Mouse (Mus musculus): ENCODE measurements at regions not wholly inside any gene's neighbourhood (a gene's known extent, or its start where the extent isn't known, plus 50 kb on each side); places are given as distances from the start of the nearest gene placed in this dataset.

- Histone ChIP-seq H3K4me1 (ENCODE audit: insufficient read depth) (no peaks in the 10 kb centered on the region), H3K4me3 (ENCODE audit: low read depth, low read length) (no peak overlapping the region), H3K9me3 (ENCODE audit: low read length) (no peaks in the 10 kb centered on the region), H3K27ac (ENCODE audit: low read depth, low read length) (no peak overlapping the region), H3K36me3 (ENCODE audit: insufficient read depth) (no peaks in the 10 kb centered on the region), H3K9ac (no peak overlapping the region), H3K4me2 (ENCODE audit: low read depth) (no peak overlapping the region), H3K27me3 (ENCODE audit: insufficient read depth, low read length) (no peaks in the 10 kb centered on the region)
- peak; percentile 50 for TF ChIP-seq CTCF (IDR thresholded peaks at IDR 0.05; ENCODE audit: low read depth)
- ATAC-seq (no peak), DNase-seq (no peak)
- 40% methylated on average over 2 of the region's 2 CpGs for WGBS
These were observed 184.9 kb upstream of the 4930535I16Rik start for GRCm38 (mm10) chr4:124102684-124103083.

- no peak for TF ChIP-seq CTCF (IDR thresholded peaks at IDR 0.05; ENCODE audit: low read depth)
- no peak overlapping the region for H3K4me2 ChIP-seq (ENCODE audit: low read depth)
- no peaks in the 10 kb centered on the region for H3K4me1 ChIP-seq (ENCODE audit: insufficient read depth)
- DNase-seq: no peak
- H3K36me3 ChIP-seq (ENCODE audit: insufficient read depth): no peaks in the 10 kb centered on the region
- WGBS: 76% methylated on average over 7 of the region's 7 CpGs
- ATAC-seq: no peak
- no peak overlapping the region for H3K27ac ChIP-seq (ENCODE audit: low read depth, low read length)
- H3K27me3 ChIP-seq (ENCODE audit: insufficient read depth, low read length): no peaks in the 10 kb centered on the region
- H3K9ac ChIP-seq: no peak overlapping the region
- H3K4me3 ChIP-seq (ENCODE audit: low read depth, low read length): no peak overlapping the region
- H3K9me3 ChIP-seq (ENCODE audit: low read length): no peaks in the 10 kb centered on the region
These were observed 169.0 kb upstream of the 4930535I16Rik start for GRCm38 (mm10) chr4:124086801-124087200.

DNA sequence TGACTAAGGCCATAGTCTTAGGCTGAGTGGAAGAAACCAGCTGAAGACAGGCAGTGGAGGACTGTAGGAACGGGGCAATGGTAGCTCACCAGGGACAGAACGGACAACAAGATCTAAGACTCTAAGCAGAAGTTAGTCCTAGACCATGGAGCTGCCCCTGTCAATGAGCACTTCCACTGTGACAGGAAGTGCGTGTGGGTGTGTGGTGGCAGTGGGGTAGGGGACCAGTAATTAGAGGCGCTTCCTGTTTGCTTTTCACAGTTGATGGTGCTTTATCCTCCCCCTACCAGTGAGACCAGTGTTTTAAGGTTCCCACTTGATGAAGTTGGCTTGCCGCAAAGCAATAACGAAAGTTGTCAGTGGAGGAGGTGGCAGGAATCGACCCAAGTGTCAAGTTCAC is 168.4 kb upstream of the 4930535I16Rik start:
- Histone ChIP-seq H3K9me3 (ENCODE audit: low read length) (no peaks in the 10 kb centered on the region), H3K27me3 (ENCODE audit: insufficient read depth, low read length) (no peaks in the 10 kb centered on the region), H3K9ac (no peak overlapping the region), H3K4me3 (ENCODE audit: low read depth, low read length) (no peak overlapping the region), H3K27ac (ENCODE audit: low read depth, low read length) (no peak overlapping the region), H3K4me1 (ENCODE audit: insufficient read depth) (no peaks in the 10 kb centered on the region), H3K36me3 (ENCODE audit: insufficient read depth) (no peaks in the 10 kb centered on the region), H3K4me2 (ENCODE audit: low read depth) (no peak overlapping the region)
- ATAC-seq: no peak
- no peak for TF ChIP-seq CTCF (IDR thresholded peaks at IDR 0.05; ENCODE audit: low read depth)
- 88% methylated on average over 7 of the region's 7 CpGs for WGBS
- no peak for DNase-seq

- Histone ChIP-seq H3K9ac (no peak overlapping the region), H3K9me3 (ENCODE audit: low read length) (no peaks in the 10 kb centered on the region), H3K4me1 (ENCODE audit: insufficient read depth) (no peaks in the 10 kb centered on the region), H3K4me2 (ENCODE audit: low read depth) (no peak overlapping the region), H3K27ac (ENCODE audit: low read depth, low read length) (no peak overlapping the region), H3K4me3 (ENCODE audit: low read depth, low read length) (no peak overlapping the region), H3K27me3 (ENCODE audit: insufficient read depth, low read length) (no peaks in the 10 kb centered on the region), H3K36me3 (ENCODE audit: insufficient read depth) (no peaks in the 10 kb centered on the region)
- ATAC-seq: no peak
- no peak for DNase-seq
- no peak for TF ChIP-seq CTCF (IDR thresholded peaks at IDR 0.05; ENCODE audit: low read depth)
- 80% methylated on average over 3 of the region's 3 CpGs for WGBS
These were observed 161.8 kb upstream of the 4930535I16Rik start for GRCm38 (mm10) chr4:124079603-124080002.

GRCm38 (mm10) chr4:124075551-124075950 is 157.7 kb upstream of the 4930535I16Rik start:
- H3K36me3 ChIP-seq (ENCODE audit: insufficient read depth): no peaks in the 10 kb centered on the region
- no peak overlapping the region for H3K27ac ChIP-seq (ENCODE audit: low read depth, low read length)
- no peak overlapping the region for H3K9ac ChIP-seq
- H3K4me1 ChIP-seq (ENCODE audit: insufficient read depth): no peaks in the 10 kb centered on the region
- no peak for TF ChIP-seq CTCF (IDR thresholded peaks at IDR 0.05; ENCODE audit: low read depth)
- H3K4me2 ChIP-seq (ENCODE audit: low read depth): no peak overlapping the region
- H3K4me3 ChIP-seq (ENCODE audit: low read depth, low read length): no peak overlapping the region
- no peaks in the 10 kb centered on the region for H3K27me3 ChIP-seq (ENCODE audit: insufficient read depth, low read length)
- ATAC-seq (no peak), DNase-seq (no peak)
- 60% methylated on average over 5 of the region's 5 CpGs for WGBS
- H3K9me3 ChIP-seq (ENCODE audit: low read length): no peaks in the 10 kb centered on the region

GRCm38 (mm10) chr4:124073646-124074045 is 155.8 kb upstream of the 4930535I16Rik start:
- no peak for TF ChIP-seq CTCF (IDR thresholded peaks at IDR 0.05; ENCODE audit: low read depth)

GRCm38 (mm10) chr4:124064601-124065000 is 146.8 kb upstream of the 4930535I16Rik start:
- Histone ChIP-seq H3K4me3 (ENCODE audit: low read depth, low read length) (no peak overlapping the region), H3K9ac (no peak overlapping the region), H3K27ac (ENCODE audit: low read depth, low read length) (no peak overlapping the region), H3K27me3 (ENCODE audit: insufficient read depth, low read length) (no peaks in the 10 kb centered on the region), H3K4me1 (ENCODE audit: insufficient read depth) (no peaks in the 10 kb centered on the region), H3K4me2 (ENCODE audit: low read depth) (no peak overlapping the region), H3K9me3 (ENCODE audit: low read length) (no peaks in the 10 kb centered on the region), H3K36me3 (ENCODE audit: insufficient read depth) (no peaks in the 10 kb centered on the region)
- ATAC-seq (no peak), DNase-seq (no peak)
- no peak for TF ChIP-seq CTCF (IDR thresholded peaks at IDR 0.05; ENCODE audit: low read depth)
- WGBS: 83% methylated on average over 3 of the region's 3 CpGs

More at GRCm38 (mm10) chr4:124073646-124074045, 155.8 kb upstream of the 4930535I16Rik start:
- Histone ChIP-seq H3K27me3 (ENCODE audit: insufficient read depth, low read length) (no peaks in the 10 kb centered on the region), H3K4me2 (ENCODE audit: low read depth) (no peak overlapping the region), H3K4me3 (ENCODE audit: low read depth, low read length) (no peak overlapping the region), H3K4me1 (ENCODE audit: insufficient read depth) (no peaks in the 10 kb centered on the region), H3K36me3 (ENCODE audit: insufficient read depth) (no peaks in the 10 kb centered on the region), H3K9ac (no peak overlapping the region), H3K27ac (ENCODE audit: low read depth, low read length) (no peak overlapping the region), H3K9me3 (ENCODE audit: low read length) (no peaks in the 10 kb centered on the region)
- 88% methylated on average over 1 of the region's 1 CpGs for WGBS
- DNase-seq: no peak
- ATAC-seq: no peak
